Mouse (Mus musculus) urinary bladder, postnatal 14 days (tissue): ENCODE data around the gene Ssxb9.
"Not testable (repeated sequence)": the region's sequence is repeated elsewhere in the genome, so short reads cannot be mapped to it uniquely, and the experiment has no call there.

Source experiments
- DNase-seq: peaks from one replicate; pipeline ENCODE4 v3.0.0; 2021; ENCODE audit warnings: low spot score

Ssxb9 gene

DNA sequence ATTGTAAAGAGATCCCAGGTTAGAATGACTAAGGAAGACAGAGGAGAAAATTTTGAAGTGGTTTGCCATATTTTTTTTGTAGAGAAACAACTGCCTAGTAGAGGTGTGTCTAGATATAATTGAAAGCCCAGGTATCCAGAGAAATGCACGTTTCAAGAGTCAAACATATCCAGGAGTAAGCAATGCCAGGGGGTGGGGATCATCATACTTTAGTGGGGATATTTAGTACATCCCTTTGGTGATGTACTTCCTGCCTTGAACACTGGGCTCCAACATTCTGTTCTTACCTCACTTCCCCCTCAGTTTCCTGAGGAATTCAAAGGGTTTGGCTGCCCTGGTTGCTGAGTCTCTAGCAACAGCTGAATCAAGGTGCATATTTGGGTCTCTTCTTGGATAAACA is at the start of gene Ssxb9:
TSS of gene Ssxb9 (plus strand) at position 301 of the 400 bp plus-strand sequence.
- not testable (repeated sequence) for DNase-seq

DNA sequence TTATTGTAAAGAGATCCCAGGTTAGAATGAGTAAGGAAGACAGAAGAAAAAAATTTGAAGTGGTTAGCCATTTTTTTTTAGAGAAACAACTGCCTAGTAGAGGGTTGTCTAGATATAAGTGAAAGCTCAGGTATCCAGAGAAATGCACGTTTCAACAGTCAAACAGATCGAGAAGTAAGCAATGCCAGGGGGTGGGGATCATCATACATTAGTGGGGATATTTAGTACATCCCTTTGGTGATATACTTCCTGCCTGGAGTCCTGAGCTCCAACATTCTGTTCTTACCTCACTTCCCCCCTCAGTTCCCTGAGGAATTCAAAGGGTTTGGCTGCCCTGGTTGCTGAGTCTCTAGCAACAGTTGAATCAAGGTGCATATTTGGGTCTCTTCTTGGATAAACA is 39.7 kb upstream of the Ssxb9 start, which contains the start of gene Ssxb10:
TSS of gene Ssxb10 (plus strand) at position 301 of the 400 bp plus-strand sequence.
- DNase-seq = no peak

DNA sequence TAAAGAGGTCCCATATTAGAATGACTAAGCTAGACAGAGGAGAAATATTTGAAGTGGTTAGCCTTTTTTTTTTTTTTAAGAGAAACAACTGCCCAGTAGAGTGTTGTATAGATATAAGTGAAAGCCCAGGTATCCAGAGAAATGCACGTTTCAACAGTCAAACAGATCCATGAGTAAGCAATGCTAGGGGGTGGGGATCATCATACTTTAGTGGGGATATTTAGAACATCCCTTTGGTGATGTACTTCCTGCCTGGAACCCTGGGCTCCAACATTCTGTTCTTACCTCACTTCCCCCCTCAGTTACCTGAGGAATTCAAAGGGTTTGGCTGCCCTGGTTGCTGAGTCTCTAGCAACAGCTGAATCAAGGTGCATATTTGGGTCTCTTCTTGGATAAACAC is 46.2 kb downstream of the Ssxb9 start, which contains the start of gene Ssxb1:
TSS of gene Ssxb1 (plus strand) at position 301 of the 400 bp plus-strand sequence.
- DNase-seq = not testable (repeated sequence)
